Mouse (Mus musculus) embryonic facial prominence, embryonic 15.5 days (tissue): Measurements from ENCODE around the gene Senp7. TPM values are rescaled to one million over a fixed set of nuclear protein-coding genes. Genes with fewer than 3 reads are reported as not detected.
"Not testable (repeated sequence)": the region's sequence is repeated elsewhere in the genome, so short reads cannot be mapped to it uniquely, and the experiment has no call there.

Source experiments
- ATAC-seq: fragments of 200-750 bp; cut with Nextera tagmentation; 2 replicates; pipeline ENCODE4 v1.8.0; 2017; ENCODE audit warnings: low read depth, moderate TSS enrichment; ENCODE audit not compliant: insufficient number of reproducible peaks, low FRiP score, low TSS enrichment
- H3K27ac ChIP-seq: fragments of 300-500 bp; sonication (generic); replicated peaks from 2 replicates; pipeline ENCODE4 v1.5.1; 2015; ENCODE audit warnings: mild to moderate bottlenecking, inconsistent platforms
- H3K27me3 ChIP-seq: fragments of 300-500 bp; sonication (generic); 2 replicates; pipeline ENCODE4 v1.6.1; 2015; ENCODE audit warnings: inconsistent platforms
- H3K36me3 ChIP-seq: fragments of 300-500 bp; sonication (generic); 2 replicates; pipeline ENCODE4 v1.6.1; 2015; ENCODE audit warnings: mild to moderate bottlenecking, inconsistent platforms
- H3K4me1 ChIP-seq: fragments of 300-500 bp; sonication (generic); 2 replicates; pipeline ENCODE4 v1.6.1; 2015; ENCODE audit warnings: inconsistent platforms
- H3K4me2 ChIP-seq: fragments of 300-500 bp; sonication (generic); replicated peaks from 2 replicates; pipeline ENCODE4 v1.6.1; 2015; ENCODE audit warnings: mild to moderate bottlenecking, inconsistent platforms
- H3K4me3 ChIP-seq: fragments of 300-500 bp; sonication (generic); replicated peaks from 2 replicates; pipeline ENCODE4 v1.5.1; 2015; ENCODE audit warnings: mild to moderate bottlenecking, inconsistent platforms
- H3K9ac ChIP-seq: fragments of 300-500 bp; sonication (generic); 2 replicates; pipeline ENCODE4 v1.6.1; 2015; ENCODE audit warnings: inconsistent platforms
- H3K9me3 ChIP-seq: fragments of 300-500 bp; sonication (generic); replicated peaks from 2 replicates; pipeline ENCODE4 v1.6.1; 2016; ENCODE audit warnings: inconsistent platforms
- WGBS: fragments of 180-500 bp; shearing (Covaris S2); methylation state at CpG from one replicate; pipeline ENCODE4 v1.1.7; 2015; 5-methylcytosine and 5-hydroxymethylcytosine counted together
- polyA plus RNA-seq: library from polyadenylated mRNA; unstranded; fragments of >200 nt; fragmentation: Nextera tagmentation; extraction: Ambion mirVana; gene quantifications from 2 replicates; pipeline ENCODE4 v1.2.1, GENCODE M21; 2015

Gene Senp7
- polyA plus RNA-seq, 1 experiment from 2014 or later: 33.1 TPM

DNA sequence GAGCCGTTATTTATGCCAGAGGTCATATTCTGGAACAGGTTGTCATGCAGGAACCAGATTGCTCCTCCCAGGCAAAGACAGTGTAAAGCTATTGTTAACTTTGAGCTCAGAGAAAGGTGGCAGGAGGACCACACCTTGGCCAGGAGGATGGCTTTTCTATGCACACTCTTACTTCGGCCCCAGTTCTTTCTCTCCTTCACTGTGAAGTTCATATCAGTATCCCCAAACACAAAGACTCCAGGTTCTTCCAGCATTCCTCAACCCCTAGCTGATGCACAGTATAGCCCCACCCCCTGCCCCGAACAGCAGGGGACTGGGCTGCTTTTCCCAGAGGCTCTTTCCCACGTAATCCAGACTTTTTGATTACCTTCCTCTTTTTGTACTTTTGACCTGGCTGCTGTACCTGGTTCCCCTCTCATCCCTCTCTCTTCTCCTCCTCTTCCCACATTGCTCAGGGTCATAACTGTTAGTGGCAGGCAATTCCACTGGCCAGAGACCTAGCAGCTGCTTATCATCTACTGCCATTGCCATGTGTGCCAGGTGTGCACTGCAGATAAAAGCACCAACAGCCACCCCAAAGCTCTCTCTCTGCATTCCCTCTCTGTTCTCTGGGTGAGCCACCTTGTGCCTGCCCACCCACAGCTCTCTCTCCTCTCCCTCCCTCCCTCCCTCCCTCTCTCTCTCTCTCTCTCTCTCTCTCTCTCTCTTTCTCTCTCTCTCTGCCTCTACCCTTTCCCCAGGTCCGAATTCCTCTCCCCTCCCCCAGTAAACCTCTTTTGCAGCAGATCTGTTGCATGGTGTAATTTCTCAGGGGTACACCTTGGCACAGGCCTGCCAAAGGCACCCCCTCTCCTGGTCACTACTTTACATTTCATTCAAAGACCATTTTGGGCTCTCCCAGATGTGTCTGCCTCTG lies 23.4 kb downstream of the Senp7 start:
- H3K9ac ChIP-seq: no peak overlapping the region
- H3K27ac ChIP-seq: no peak overlapping the region
- no peaks in the 10 kb centered on the region for H3K36me3 ChIP-seq
- 36% methylated on average over 5 of the region's 5 CpGs for WGBS
- ATAC-seq: no peak
- H3K9me3 ChIP-seq: no peaks in the 10 kb centered on the region
- no peak overlapping the region for H3K4me2 ChIP-seq
- H3K4me3 ChIP-seq: no peak overlapping the region
- H3K27me3 ChIP-seq: no peaks in the 10 kb centered on the region
- peaks cover 8% of the 10 kb centered on the region; the same call in 1 of the 2 replicates for H3K4me1 ChIP-seq

DNA sequence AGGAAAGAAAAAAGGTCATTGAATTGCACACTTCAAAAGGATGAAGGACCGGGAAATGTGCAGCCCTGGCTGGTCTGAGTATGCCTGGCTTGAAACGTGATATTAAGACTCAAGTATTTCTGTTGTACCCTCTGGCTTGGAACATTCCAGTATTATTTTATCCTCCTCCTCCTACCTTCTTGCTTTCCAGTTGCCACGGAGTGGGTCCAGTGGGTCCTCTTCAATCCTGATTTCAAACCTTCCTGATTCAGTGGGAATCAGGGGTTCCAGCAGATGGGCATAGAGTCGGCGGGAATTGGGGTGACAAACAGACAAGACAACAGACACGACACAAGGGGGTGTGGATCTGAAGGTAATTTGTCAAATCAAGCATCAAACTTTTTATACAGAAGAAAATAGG lies 24.4 kb downstream of the Senp7 start:
- 66% methylated on average over 6 of the region's 6 CpGs for WGBS
- Histone ChIP-seq H3K4me2 (no peak overlapping the region), H3K4me3 (no peak overlapping the region), H3K9me3 (no peaks in the 10 kb centered on the region), H3K4me1 (peaks cover 11% of the 10 kb centered on the region; the same call in 1 of the 2 replicates), H3K27ac (no peak overlapping the region), H3K36me3 (no peaks in the 10 kb centered on the region), H3K27me3 (no peaks in the 10 kb centered on the region), H3K9ac (no peak overlapping the region)
- no peak for ATAC-seq

DNA sequence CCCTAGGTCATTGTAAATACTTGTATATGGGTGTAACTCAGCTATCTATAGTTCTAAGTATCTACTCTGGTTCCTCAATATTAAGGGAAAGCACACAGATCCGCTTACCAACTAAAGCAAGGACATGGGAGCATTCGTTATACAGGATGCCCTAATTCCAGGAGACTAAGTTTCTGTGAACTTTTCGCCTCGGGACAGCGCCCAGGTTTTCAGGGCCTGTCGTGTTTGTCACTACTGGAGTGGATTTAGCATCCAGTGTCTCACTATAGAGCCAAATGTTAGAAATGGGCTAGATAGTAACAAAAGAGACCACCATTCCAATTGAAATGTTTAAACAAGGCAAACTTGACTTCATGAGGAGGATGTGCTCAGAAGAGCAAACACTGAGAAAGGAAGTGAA lies 25.0 kb downstream of the Senp7 start:
- 86% methylated on average over 6 of the region's 6 CpGs for WGBS
- H3K36me3 ChIP-seq, ATAC-seq, H3K4me3 ChIP-seq, H3K9ac ChIP-seq, H3K27ac ChIP-seq, H3K27me3 ChIP-seq, H3K9me3 ChIP-seq, H3K4me2 ChIP-seq: not testable (repeated sequence)
- peaks cover 11% of the 10 kb centered on the region; the same call in 1 of the 2 replicates for H3K4me1 ChIP-seq

DNA sequence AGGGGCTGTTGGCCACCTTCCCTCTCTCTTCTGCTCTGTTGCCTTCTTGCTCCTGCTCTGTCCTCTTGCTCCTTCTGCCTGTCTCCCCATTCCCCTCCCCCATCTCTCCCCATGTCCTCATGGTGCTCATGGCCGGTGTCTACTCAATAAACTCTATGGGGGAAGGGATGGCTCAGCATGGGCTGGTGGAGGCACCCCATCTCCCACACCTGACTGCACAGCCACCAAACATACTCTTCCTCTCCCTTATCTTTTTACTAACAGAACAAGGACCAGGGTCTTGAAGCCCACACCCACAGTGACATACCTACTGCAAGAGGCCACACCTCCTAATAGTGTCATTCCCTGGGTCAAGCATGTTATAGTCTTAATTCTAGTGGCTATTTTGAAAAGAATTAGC lies 26.0 kb downstream of the Senp7 start:
- Histone ChIP-seq H3K4me2 (no peak overlapping the region), H3K27ac (no peak overlapping the region), H3K36me3 (no peaks in the 10 kb centered on the region), H3K9me3 (no peaks in the 10 kb centered on the region), H3K4me3 (no peak overlapping the region), H3K4me1 (peaks cover 11% of the 10 kb centered on the region; the same call in 1 of the 2 replicates), H3K9ac (no peak overlapping the region), H3K27me3 (no peaks in the 10 kb centered on the region)
- WGBS: 88% methylated on average over 1 of the region's 1 CpGs
- ATAC-seq: no peak

DNA sequence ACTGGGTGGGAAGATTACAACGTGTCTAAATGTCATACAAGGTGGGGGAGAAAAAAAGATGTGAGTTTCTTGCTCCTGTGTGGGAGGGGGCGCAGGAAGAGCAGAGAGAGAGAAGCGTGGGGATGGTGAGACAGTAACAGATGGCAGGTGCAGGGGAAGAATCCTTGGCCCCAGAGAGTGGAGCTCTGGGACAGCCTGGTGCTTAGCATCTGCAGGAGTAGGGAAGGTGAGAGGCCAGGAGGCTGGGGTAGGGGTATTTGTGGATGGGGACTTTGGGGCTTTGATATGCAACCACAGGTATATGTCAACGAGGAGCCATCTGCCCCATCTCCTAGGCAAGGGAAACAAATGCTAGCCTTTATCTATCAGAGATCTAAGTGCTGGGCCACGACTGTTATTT lies 26.4 kb downstream of the Senp7 start:
- WGBS: 73% methylated on average over 5 of the region's 5 CpGs
- H3K4me3 ChIP-seq: no peak overlapping the region
- H3K9me3 ChIP-seq: no peaks in the 10 kb centered on the region
- H3K27me3 ChIP-seq: no peaks in the 10 kb centered on the region
- H3K9ac ChIP-seq: no peak overlapping the region
- H3K4me1 ChIP-seq: peaks cover 11% of the 10 kb centered on the region; the same call in 1 of the 2 replicates
- H3K27ac ChIP-seq: peak overlapping the region; percentile 94
- H3K4me2 ChIP-seq: peak overlapping the region; percentile 51
- ATAC-seq: no peak
- H3K36me3 ChIP-seq: no peaks in the 10 kb centered on the region

DNA sequence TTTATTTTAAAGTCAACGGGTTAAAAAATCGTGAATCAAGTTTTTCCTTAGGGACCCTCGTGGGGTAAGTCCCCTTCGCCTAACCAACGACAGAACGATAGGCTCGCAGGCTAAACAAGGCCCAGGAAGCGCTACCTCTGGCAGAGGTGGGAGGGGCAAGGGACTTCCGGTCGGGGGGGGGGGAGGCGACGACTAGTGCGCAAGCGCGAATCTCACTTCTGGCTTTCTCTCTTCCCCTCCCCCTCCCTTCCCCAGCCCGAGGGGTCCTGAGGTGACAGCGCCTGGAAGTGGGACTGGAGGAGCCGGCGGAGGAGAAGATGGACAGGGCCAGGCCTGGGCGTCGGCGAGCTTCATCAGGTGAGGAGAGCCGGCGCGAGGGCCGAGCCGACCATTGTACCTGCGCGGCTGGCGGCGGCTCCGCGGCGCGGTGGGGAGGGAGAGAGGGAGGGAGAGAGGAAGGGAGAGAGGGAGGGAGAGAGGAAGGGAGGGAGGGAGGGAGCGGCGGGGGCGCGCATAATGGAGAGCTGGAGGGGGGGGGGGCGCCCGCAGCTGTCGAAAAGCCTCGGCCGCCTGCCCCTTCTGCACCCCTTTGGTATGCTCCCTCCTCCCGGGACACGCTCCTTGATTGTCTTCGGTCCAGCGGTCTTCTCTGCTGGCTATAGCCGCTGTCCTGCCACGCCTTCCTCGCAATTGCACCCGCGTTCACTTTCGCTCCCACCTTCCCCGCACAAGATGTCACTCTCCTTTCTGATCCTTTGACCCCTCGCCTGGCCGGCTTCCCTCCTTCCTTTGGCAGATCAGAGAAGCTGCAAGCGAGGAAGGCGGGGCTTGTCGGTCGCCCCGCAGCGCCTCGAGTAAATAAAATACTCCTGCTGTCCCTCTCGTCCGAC lies 27.3 kb downstream of the Senp7 start:
- peaks cover 11% of the 10 kb centered on the region; the same call in 1 of the 2 replicates for H3K4me1 ChIP-seq
- H3K9me3 ChIP-seq: no peaks in the 10 kb centered on the region
- WGBS: under 1% methylated on average over 48 of the region's 66 CpGs
- H3K4me3 ChIP-seq: peak overlapping the region; percentile 86
- H3K9ac ChIP-seq: peak overlapping the region; percentile 71
- H3K27ac ChIP-seq: peak overlapping the region; percentile 94
- peak; percentile 89 for ATAC-seq
- H3K27me3 ChIP-seq: no peaks in the 10 kb centered on the region
- H3K4me2 ChIP-seq: peak overlapping the region; percentile 51
- no peaks in the 10 kb centered on the region for H3K36me3 ChIP-seq

DNA sequence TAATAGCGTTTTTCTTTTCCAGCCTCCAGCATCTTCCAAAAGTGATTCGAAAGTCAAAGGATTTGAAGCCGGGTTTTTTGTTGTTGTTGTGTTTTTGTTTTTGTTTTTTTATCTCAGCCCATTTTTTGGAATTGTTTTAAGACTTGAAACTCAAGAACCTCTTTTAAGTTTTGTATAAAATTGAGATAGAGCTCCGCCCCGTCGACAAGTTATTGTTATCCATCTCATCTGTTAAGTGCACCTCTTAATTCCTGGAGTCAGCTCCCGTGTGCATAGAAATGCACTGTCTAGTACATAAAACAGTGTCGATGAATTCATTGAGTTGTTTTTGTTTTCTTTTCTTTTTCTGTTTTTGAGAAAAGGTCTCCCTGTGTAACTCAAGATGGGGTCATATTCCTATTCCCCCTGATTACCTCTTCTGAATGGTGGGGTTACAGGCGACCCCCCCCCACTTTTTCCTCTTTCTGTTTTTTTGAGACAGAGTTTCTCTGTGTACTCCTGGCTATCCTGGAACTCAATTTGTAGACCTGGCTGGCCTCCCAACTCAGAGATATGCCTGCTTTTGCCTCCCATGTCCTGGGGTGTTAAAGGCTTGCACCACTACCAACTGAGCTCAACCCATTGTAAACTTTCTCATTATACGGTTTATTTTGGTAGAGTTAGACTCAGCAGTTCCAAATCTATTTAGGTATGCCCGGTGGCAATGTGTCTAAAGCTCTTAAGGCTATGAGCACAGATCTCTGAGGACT lies 28.2 kb downstream of the Senp7 start:
- peak overlapping the region; percentile 86 for H3K4me3 ChIP-seq
- no peaks in the 10 kb centered on the region for H3K27me3 ChIP-seq
- WGBS: 10% methylated on average over 11 of the region's 11 CpGs
- H3K27ac ChIP-seq: peak overlapping the region; percentile 94
- no peak for ATAC-seq
- peaks cover 11% of the 10 kb centered on the region; the same call in 1 of the 2 replicates for H3K4me1 ChIP-seq
- H3K9me3 ChIP-seq: no peaks in the 10 kb centered on the region
- H3K4me2 ChIP-seq: peak overlapping the region; percentile 51
- H3K9ac ChIP-seq: peak overlapping the region; percentile 71
- no peaks in the 10 kb centered on the region; the same call in 1 of the 2 replicates for H3K36me3 ChIP-seq

DNA sequence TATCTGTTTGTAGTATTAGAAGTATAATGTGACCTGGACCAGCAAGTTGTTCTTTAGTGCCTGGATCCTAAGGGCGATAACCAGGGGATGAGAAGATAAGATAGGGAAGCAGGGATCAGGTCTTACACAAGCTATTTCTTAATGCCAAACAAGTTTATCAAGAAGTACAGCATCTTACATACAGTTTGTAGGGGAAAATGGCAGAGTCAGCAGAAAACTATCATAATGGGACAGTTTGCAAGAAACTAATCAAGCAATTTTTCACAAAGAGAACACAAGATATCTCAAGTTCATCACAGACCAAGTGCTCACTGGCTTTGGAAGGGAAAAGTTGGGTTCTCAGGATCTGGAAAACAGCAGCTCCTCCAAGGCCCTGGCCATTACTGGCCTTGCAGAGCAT lies 31.3 kb downstream of the Senp7 start:
- Histone ChIP-seq H3K4me3 (no peak overlapping the region), H3K4me1 (peaks cover 11% of the 10 kb centered on the region; the same call in 1 of the 2 replicates), H3K27ac (peak overlapping the region; percentile 40; the same call in 1 of the 2 replicates), H3K4me2 (no peak overlapping the region), H3K27me3 (no peaks in the 10 kb centered on the region), H3K9ac (no peak overlapping the region), H3K9me3 (no peaks in the 10 kb centered on the region), H3K36me3 (no peaks in the 10 kb centered on the region; the same call in 1 of the 2 replicates)
- ATAC-seq: no peak
- WGBS: 90% methylated on average over 1 of the region's 1 CpGs

DNA sequence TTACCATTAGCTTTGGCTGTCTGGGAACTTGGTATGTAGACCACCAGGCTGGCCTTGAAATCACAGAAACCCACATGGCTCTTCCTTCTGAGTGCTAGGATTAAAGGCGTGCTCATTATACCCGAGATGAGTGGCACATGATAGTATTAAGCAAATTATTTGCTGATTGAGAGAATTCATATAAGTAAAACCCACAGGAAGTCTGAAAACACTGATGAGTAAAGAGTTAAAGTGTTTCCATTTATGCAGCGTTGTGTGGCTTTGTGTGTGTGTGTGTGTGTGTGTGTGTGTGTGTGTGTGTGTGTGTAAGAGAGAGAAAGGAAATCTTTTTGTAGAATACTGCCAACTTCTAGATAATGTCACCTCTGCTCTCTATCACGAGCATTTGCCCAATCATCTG lies 33.6 kb downstream of the Senp7 start:
- Histone ChIP-seq H3K36me3 (no peaks in the 10 kb centered on the region; the same call in 1 of the 2 replicates), H3K4me3 (no peak overlapping the region), H3K27ac (no peak overlapping the region), H3K9me3 (no peaks in the 10 kb centered on the region), H3K4me1 (peaks cover 2% of the 10 kb centered on the region; the same call in 1 of the 2 replicates), H3K27me3 (no peaks in the 10 kb centered on the region), H3K4me2 (no peak overlapping the region), H3K9ac (no peak overlapping the region)
- ATAC-seq: no peak
- 76% methylated on average over 4 of the region's 4 CpGs for WGBS

DNA sequence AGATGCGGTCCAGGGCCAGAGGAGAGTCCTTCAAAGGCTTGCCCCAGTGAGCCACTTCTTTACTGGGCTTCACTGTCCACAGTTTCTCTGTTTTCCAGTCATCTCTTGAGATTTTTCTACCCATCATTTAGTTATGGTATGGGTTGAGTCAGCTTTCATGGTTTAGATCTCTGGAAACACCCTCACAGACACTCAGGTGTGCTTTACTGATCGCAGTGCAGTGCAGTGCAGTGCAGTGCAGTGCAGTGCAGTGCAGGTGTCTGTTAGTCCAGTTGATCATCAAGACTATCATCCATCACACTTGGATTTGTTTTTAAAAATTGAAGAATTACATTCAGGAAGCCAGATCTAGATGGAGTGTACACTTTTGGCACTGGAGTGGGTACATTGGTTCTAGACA lies 38.2 kb downstream of the Senp7 start:
- H3K27me3 ChIP-seq: no peaks in the 10 kb centered on the region
- 0 out of 2 replicates have a peak, but pooled peaks cover 3% of the 10 kb centered on the region for H3K36me3 ChIP-seq
- no peaks in the 10 kb centered on the region for H3K4me1 ChIP-seq
- ATAC-seq: no peak
- no peak overlapping the region for H3K4me3 ChIP-seq
- H3K4me2 ChIP-seq: no peak overlapping the region
- WGBS: 96% methylated on average over 2 of the region's 2 CpGs
- H3K9me3 ChIP-seq: no peaks in the 10 kb centered on the region
- H3K9ac ChIP-seq: no peak overlapping the region
- H3K27ac ChIP-seq: no peak overlapping the region
